Mouse (Mus musculus): ENCODE measurements around the gene Ddb2.

DNA sequence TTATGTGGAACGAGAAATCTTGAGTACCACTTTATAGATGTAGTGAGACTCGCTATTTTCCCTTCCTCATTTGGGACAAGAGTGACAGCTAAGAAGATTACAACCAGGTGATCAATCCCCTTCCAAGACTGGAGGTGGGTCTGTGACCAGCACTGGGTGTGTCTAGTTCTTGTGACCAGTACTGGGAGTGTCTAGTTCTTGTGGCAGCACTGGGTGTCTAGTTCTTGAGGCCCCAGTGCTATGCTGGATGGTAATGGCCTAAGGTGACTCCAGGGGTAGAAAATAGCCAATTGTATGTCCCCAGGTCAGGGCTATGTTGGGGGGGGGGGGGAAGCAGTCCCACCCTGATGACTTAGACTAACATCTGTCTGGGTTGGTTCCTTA, 42.6 kb upstream of the Ddb2 start:
- no peak for TF ChIP-seq CTCF (IDR thresholded peaks at IDR 0.05; ENCODE audit: insufficient read depth, low read length)
- no peak for TF ChIP-seq POLR2A (IDR thresholded peaks at IDR 0.05; ENCODE audit: borderline replicate concordance, extremely low read depth, low read depth, low read length)

All from lung, adult 2 months (tissue).